Mouse (Mus musculus) small intestine, adult 2 months (tissue): ENCODE data around the gene AA467197. TPM values are rescaled to one million over a fixed set of nuclear protein-coding genes. Genes with fewer than 3 reads are reported as not detected.

ENCODE experiments used
- H3K27ac ChIP-seq: fragments of 200-500 bp; 2 replicates; pipeline ENCODE4 v1.5.1; 2012; ENCODE audit warnings: low read depth, low read length, control low read depth, inconsistent platforms; ENCODE audit not compliant: insufficient read depth
- H3K27me3 ChIP-seq: fragments of 200-500 bp; 2 replicates; pipeline ENCODE4 v1.6.1; 2012; ENCODE audit warnings: mild to moderate bottlenecking, moderate library complexity, low read length, inconsistent platforms; ENCODE audit not compliant: control insufficient read depth, insufficient read depth
- H3K36me3 ChIP-seq: fragments of 200-500 bp; 2 replicates; pipeline ENCODE4 v1.6.1; 2012; ENCODE audit warnings: mild to moderate bottlenecking, low read length, control low read depth, inconsistent platforms; ENCODE audit not compliant: control insufficient read depth, insufficient read depth
- H3K4me1 ChIP-seq: fragments of 200-500 bp; 2 replicates; pipeline ENCODE4 v1.6.1; 2012; ENCODE audit warnings: low read length, inconsistent platforms, mixed read lengths; ENCODE audit not compliant: control insufficient read depth, insufficient read depth, insufficient read length
- H3K4me3 ChIP-seq: fragments of 200-500 bp; 2 replicates; pipeline ENCODE4 v1.5.1; 2012; ENCODE audit warnings: low read depth, mild to moderate bottlenecking, control low read depth, inconsistent platforms, low read length, moderate library complexity
- CTCF ChIP-seq: fragments of 200-500 bp; IDR thresholded peaks from 2 replicates; pipeline ENCODE4 v1.5.1; 2012; ENCODE audit warnings: low read depth, mild to moderate bottlenecking, control low read depth, inconsistent platforms, low read length, moderate library complexity, mixed read lengths; ENCODE audit not compliant: insufficient replicate concordance, insufficient read length; ENCODE audit errors: extremely low read depth
- POLR2A ChIP-seq: fragments of 200-500 bp; IDR thresholded peaks from 2 replicates; pipeline ENCODE4 v1.6.1; 2012; ENCODE audit warnings: low read depth, mild to moderate bottlenecking, control low read depth, inconsistent platforms, low read length, moderate library complexity
- WGBS: fragments of 180-500 bp; shearing (Covaris S2); methylation state at CpG from one replicate; pipeline ENCODE4 v1.1.7; 2018; 5-methylcytosine and 5-hydroxymethylcytosine counted together
- polyA plus RNA-seq: library from polyadenylated mRNA; depleted of rRNA; stranded (reverse); fragments of >200 nt; gene quantifications from 2 replicates; pipeline ENCODE4 v1.2.3, GENCODE M21; 2012; rRNA removed

AA467197 gene
- polyA plus RNA-seq, 1 experiment = 9.7 TPM

DNA sequence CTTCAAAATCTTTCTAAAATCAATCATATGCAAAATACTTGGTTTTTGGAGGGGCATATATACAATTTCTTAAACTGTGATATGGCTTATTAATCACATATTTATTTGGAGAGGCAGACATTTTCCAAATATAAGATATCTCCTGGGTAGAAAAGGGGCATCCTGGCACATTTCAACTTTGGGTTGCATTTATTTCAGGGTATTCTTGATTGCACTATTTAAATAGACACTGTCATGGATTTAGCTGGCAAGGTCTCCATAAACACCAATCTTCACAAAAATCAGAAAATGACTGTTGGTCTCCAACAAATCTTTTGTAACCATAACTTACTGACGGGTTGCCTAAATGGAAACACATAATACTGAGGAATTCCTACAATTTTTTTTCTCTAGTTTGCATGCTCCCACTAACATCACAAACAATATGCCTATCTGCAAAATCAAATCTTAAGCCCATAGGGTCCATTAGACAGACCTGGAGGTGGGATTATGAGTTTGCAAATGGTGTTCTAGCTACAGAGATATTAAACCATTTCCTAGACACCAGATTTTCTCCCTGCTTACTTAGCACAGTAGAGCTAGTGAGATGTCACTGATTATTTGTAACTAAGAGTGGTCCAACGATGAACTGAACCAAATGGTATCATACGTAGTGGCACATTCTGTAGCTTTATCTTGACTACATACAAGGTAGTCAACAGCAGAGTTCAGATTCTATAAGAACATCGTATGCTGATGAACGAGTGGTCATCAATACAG lies 44.8 kb downstream of the AA467197 start:
- H3K27ac ChIP-seq = no peak overlapping the region
- H3K36me3 ChIP-seq = peaks cover 15% of the 10 kb centered on the region
- H3K4me3 ChIP-seq = no peak overlapping the region
- WGBS = 86% methylated on average over 5 of the region's 5 CpGs
- TF ChIP-seq POLR2A (no peak), CTCF (no peak)
- peaks cover 3% of the 10 kb centered on the region; the same call in 1 of the 2 replicates for H3K4me1 ChIP-seq
- H3K27me3 ChIP-seq = no peaks in the 10 kb centered on the region

GRCm38 (mm10) chr2:122682520-122682919 lies 45.7 kb downstream of the AA467197 start:
- Histone ChIP-seq H3K27me3 (no peaks in the 10 kb centered on the region), H3K27ac (no peak overlapping the region), H3K4me3 (no peak overlapping the region), H3K4me1 (peaks cover 3% of the 10 kb centered on the region; the same call in 1 of the 2 replicates), H3K36me3 (peaks cover 18% of the 10 kb centered on the region)
- no peak for TF ChIP-seq CTCF
- no peak for TF ChIP-seq POLR2A
- 79% methylated on average over 2 of the region's 2 CpGs for WGBS

DNA sequence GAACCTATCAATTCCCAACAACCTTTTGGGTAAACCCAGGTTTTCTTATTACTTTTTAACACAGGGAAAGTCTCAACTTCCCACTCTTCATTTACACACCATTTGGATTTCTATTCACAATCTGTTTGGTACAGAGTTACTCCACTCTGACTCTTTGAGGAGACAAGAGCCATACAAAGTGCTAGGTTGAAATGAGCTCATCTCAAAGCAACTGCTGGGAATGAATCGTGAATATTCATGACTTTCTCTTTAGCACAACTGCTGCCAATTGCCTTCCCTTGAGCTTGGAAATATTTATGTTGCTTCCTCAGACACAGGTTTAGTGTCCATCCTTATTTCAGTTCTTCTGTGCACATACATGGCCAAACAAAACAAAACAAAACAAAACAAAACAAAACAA lies 46.9 kb downstream of the AA467197 start:
- Histone ChIP-seq H3K36me3 (peaks cover 23% of the 10 kb centered on the region), H3K27me3 (no peaks in the 10 kb centered on the region), H3K27ac (no peak overlapping the region), H3K4me3 (no peak overlapping the region), H3K4me1 (peaks cover 2% of the 10 kb centered on the region; the same call in 1 of the 2 replicates)
- WGBS = 83% methylated on average over 1 of the region's 1 CpGs
- TF ChIP-seq CTCF = no peak
- TF ChIP-seq POLR2A = no peak

GRCm38 (mm10) chr2:122686665-122687064 lies 49.9 kb downstream of the AA467197 start:
- H3K4me1 ChIP-seq = no peaks in the 10 kb centered on the region
- H3K27me3 ChIP-seq = no peaks in the 10 kb centered on the region
- H3K4me3 ChIP-seq = no peak overlapping the region
- H3K27ac ChIP-seq = no peak overlapping the region
- no peak for TF ChIP-seq POLR2A
- no peak for TF ChIP-seq CTCF
- 69% methylated on average over 6 of the region's 6 CpGs for WGBS
- peaks cover 25% of the 10 kb centered on the region for H3K36me3 ChIP-seq

Other genes starting within 250 kb of the AA467197 start
- 44.1 and 116 TPM in 2 replicates for gene Slc28a2, start 210.5 kb upstream of the AA467197 start, polyA plus RNA-seq
- gene Gm14085, start 152.0 kb upstream of the AA467197 start, polyA plus RNA-seq = 0.08 and 4.2 TPM in 2 replicates
- gene Gatm, start 25.7 kb upstream of the AA467197 start, polyA plus RNA-seq = 2.0 and 31.7 TPM in 2 replicates
- gene Slc30a4, start 65.7 kb downstream of the AA467197 start, polyA plus RNA-seq = 3.0 and 8.1 TPM in 2 replicates
- gene Bloc1s6, start 101.5 kb downstream of the AA467197 start, polyA plus RNA-seq = 33.3 and 41.8 TPM in 2 replicates
- 28.5 and 56.7 TPM in 2 replicates for gene Sqor, start 128.3 kb downstream of the AA467197 start, polyA plus RNA-seq